Mouse (Mus musculus) MEL (cell line): ENCODE results near the gene Nrf1.

Experiments used
- CHD2 ChIP-seq: IDR thresholded peaks from 2 replicates; pipeline ENCODE4 v1.6.1; 2011; ENCODE audit warnings: low read length, improper control_type of control experiment
- CTCF ChIP-seq, 3 experiments: IDR thresholded peaks in 2 of 3; conservative IDR thresholded peaks in 1 of 3; 2 replicates each; pipeline ENCODE4 v1.5.1; 2011 to 2012; ENCODE audit warnings: low read length in 3 of 3, low read depth in 2 of 3, mild to moderate bottlenecking in 2 of 3, improper control_type of control experiment in 1 of 3, inconsistent platforms in 1 of 3, mixed read lengths in 1 of 3, moderate library complexity in 1 of 3; ENCODE audit not compliant: control insufficient read depth in 1 of 3, insufficient read depth in 1 of 3, poor library complexity in 1 of 3, severe bottlenecking in 1 of 3
- EP300 ChIP-seq, 2 experiments: IDR thresholded peaks; 2 replicates each; pipeline ENCODE4 v1.6.1; 2011; ENCODE audit warnings: improper control_type of control experiment in 2 of 2, low read length in 2 of 2, low read depth in 1 of 2, mild to moderate bottlenecking in 1 of 2
- MAFK ChIP-seq: IDR thresholded peaks from 2 replicates; pipeline ENCODE4 v1.6.1; 2011; ENCODE audit warnings: low read depth, mild to moderate bottlenecking, low read length, improper control_type of control experiment, borderline replicate concordance
- POLR2A ChIP-seq, 2 experiments: IDR thresholded peaks; 2 replicates each; pipeline ENCODE4 v1.6.1; 2011 to 2012; ENCODE audit warnings: low read length in 2 of 2, mild to moderate bottlenecking in 2 of 2, control low read depth in 1 of 2, improper control_type of control experiment in 1 of 2, low read depth in 1 of 2, moderate library complexity in 1 of 2; ENCODE audit not compliant: control insufficient read depth in 1 of 2, insufficient read depth in 1 of 2, poor library complexity in 1 of 2
- POLR2AphosphoS2 ChIP-seq: IDR thresholded peaks from 2 replicates; pipeline ENCODE4 v1.6.1; 2011; ENCODE audit warnings: low read length, improper control_type of control experiment
- TAL1 ChIP-seq: IDR thresholded peaks from 2 replicates; pipeline ENCODE4 v1.6.1; 2012; ENCODE audit warnings: mild to moderate bottlenecking, inconsistent platforms, low read length, moderate library complexity, mixed read lengths
- UBTF ChIP-seq: IDR thresholded peaks from 2 replicates; pipeline ENCODE4 v1.6.1; 2012; ENCODE audit warnings: low read depth, mild to moderate bottlenecking, inconsistent platforms, low read length, improper control_type of control experiment, moderate library complexity, borderline replicate concordance; ENCODE audit not compliant: insufficient read depth
- USF2 ChIP-seq, 2 experiments: IDR thresholded peaks; 2 replicates each; pipeline ENCODE4 v1.6.1; 2011 to 2012; ENCODE audit warnings: improper control_type of control experiment in 2 of 2, low read length in 2 of 2, borderline replicate concordance in 1 of 2, inconsistent platforms in 1 of 2, low read depth in 1 of 2, mild to moderate bottlenecking in 1 of 2; ENCODE audit not compliant: insufficient read depth in 1 of 2
- ZKSCAN1 ChIP-seq: IDR thresholded peaks from 2 replicates; pipeline ENCODE4 v1.6.1; 2012; ENCODE audit warnings: low read depth, mild to moderate bottlenecking, inconsistent platforms, low read length, improper control_type of control experiment, moderate library complexity

- TF ChIP-seq CTCF (IDR thresholded peaks at IDR 0.05 in 2 of 3, conservative IDR thresholded peaks at IDR 0.05 in 1 of 3; ENCODE audit: control insufficient read depth in 1 of 3, insufficient read depth in 1 of 3, low read depth in 2 of 3, low read length in 3 of 3, poor library complexity in 1 of 3, severe bottlenecking in 1 of 3) (no peak), EP300 (IDR thresholded peaks at IDR 0.05; ENCODE audit: low read depth in 1 of 2, low read length in 2 of 2) (peak; percentile 28 to 31; a peak in 3 of 4 replicates), TAL1 (no peak), MAFK (no peak), UBTF (no peak), USF2 (IDR thresholded peaks at IDR 0.05; ENCODE audit: borderline replicate concordance in 1 of 2, insufficient read depth in 1 of 2, low read depth in 1 of 2, low read length in 2 of 2) (no peak), ZKSCAN1 (no peak), POLR2AphosphoS2 (no peak), POLR2A (IDR thresholded peaks at IDR 0.05; ENCODE audit: control insufficient read depth in 1 of 2, insufficient read depth in 1 of 2, low read depth in 1 of 2, low read length in 2 of 2, poor library complexity in 1 of 2) (no peak), CHD2 (no peak)
Observed at GRCm38 (mm10) chr6:30014187-30014864, 33.5 kb upstream of the Nrf1 start.
